Mouse (Mus musculus) cerebellum, adult 11 months (tissue): ENCODE data around the gene Col20a1.

Experiments
- DNase-seq: peaks from one replicate; pipeline ENCODE4 v3.0.0; 2022

The Col20a1 gene

GRCm38 (mm10) chr2:180995457-180995856 is 9.1 kb downstream of the Col20a1 start:
- DNase-seq: no peak

GRCm38 (mm10) chr2:180996436-180996835 is 10.1 kb downstream of the Col20a1 start:
- DNase-seq: peak; percentile 30

GRCm38 (mm10) chr2:180996905-180997304 is 10.6 kb downstream of the Col20a1 start:
- no peak for DNase-seq

GRCm38 (mm10) chr2:181007054-181007453 is 20.7 kb downstream of the Col20a1 start:
- DNase-seq: no peak

- no peak for DNase-seq
These were observed 22.0 kb downstream of the Col20a1 start for GRCm38 (mm10) chr2:181008339-181008738.

GRCm38 (mm10) chr2:181031406-181031934 is 45.1 kb downstream of the Col20a1 start:
- no peak for DNase-seq

- peak; percentile 75 for DNase-seq
These were observed 46.1 kb downstream of the Col20a1 start for GRCm38 (mm10) chr2:181032407-181032806.

GRCm38 (mm10) chr2:181033310-181033709 is 47.0 kb downstream of the Col20a1 start:
- DNase-seq: no peak

- no peak for DNase-seq
These were observed 48.9 kb downstream of the Col20a1 start for GRCm38 (mm10) chr2:181035186-181035585.

GRCm38 (mm10) chr2:181036561-181036960 is 50.2 kb downstream of the Col20a1 start:
- DNase-seq: no peak

GRCm38 (mm10) chr2:181038644-181039355 is 52.5 kb downstream of the Col20a1 start:
- no peak for DNase-seq

- no peak for DNase-seq
These were observed 53.0 kb downstream of the Col20a1 start for GRCm38 (mm10) chr2:181039356-181039680.

GRCm38 (mm10) chr2:181041941-181042340 is 55.6 kb downstream of the Col20a1 start:
- DNase-seq: no peak

- DNase-seq: no peak
These were observed 56.0 kb downstream of the Col20a1 start for GRCm38 (mm10) chr2:181042376-181042775.

- no peak for DNase-seq
These were observed 57.1 kb downstream of the Col20a1 start, which contains the start of gene Chrna4 for GRCm38 (mm10) chr2:181043437-181043836. Chrna4 (minus strand) TSS chr2:181043546.

- DNase-seq: no peak
These were observed 57.7 kb downstream of the Col20a1 start for GRCm38 (mm10) chr2:181044001-181044400.

- DNase-seq: peak; percentile 51
These were observed 62.1 kb downstream of the Col20a1 start for GRCm38 (mm10) chr2:181048252-181048945.

GRCm38 (mm10) chr2:181048986-181049385 is 62.7 kb downstream of the Col20a1 start:
- DNase-seq: no peak

- DNase-seq: peak; percentile 38
These were observed 65.8 kb downstream of the Col20a1 start for GRCm38 (mm10) chr2:181052171-181052570.

GRCm38 (mm10) chr2:181057341-181057740 is 71.0 kb downstream of the Col20a1 start:
- no peak for DNase-seq

- no peak for DNase-seq
These were observed 71.9 kb downstream of the Col20a1 start for GRCm38 (mm10) chr2:181058193-181058592.

- peak; percentile 79 for DNase-seq
These were observed 73.8 kb downstream of the Col20a1 start for GRCm38 (mm10) chr2:181060127-181060526.

GRCm38 (mm10) chr2:181065827-181066226 is 79.5 kb downstream of the Col20a1 start:
- DNase-seq: no peak
